Mouse (Mus musculus): ENCODE results near the gene Nlrp9b.
"Not testable (repeated sequence)": the region's sequence is repeated elsewhere in the genome, so short reads cannot be mapped to it uniquely, and the experiment has no call there.

The Nlrp9b gene

DNA sequence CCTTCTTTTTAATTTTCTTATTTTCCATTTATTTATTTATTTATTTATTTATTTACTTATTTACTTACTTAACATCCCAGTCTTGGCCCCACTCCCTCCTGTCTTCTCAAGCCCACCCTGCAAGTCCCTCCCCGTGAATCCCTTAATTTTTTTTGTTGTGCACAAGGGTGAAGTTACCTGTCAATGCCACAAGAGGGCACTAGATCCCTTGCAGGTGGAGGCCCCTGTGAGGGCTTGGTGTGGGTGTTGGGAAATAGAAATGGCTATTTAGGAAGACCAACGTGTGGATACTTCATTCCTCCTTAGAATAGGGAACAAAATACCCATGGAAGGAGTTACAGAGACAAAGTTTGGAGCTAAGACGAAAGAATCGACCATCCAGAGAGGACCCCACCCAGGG lies 72.8 kb downstream of the Nlrp9b start:
- in situ Hi-C loops (cut with MboI; ENCODE audit: low pct_unique_long_range_greater_than_20kb in 1 of 2, low sequenced_read_pairs in 2 of 2, unreplicated experiment in 1 of 2): not testable (repeated sequence)

GRCm38 (mm10) chr7:20078118-20078517 lies 86.9 kb downstream of the Nlrp9b start:
- in situ Hi-C loops (cut with MboI; ENCODE audit: low pct_unique_long_range_greater_than_20kb in 1 of 2, low sequenced_read_pairs in 2 of 2, unreplicated experiment in 1 of 2): not testable (repeated sequence)

GRCm38 (mm10) chr7:20099380-20099779 lies 108.1 kb downstream of the Nlrp9b start, which contains the start of gene Vmn1r91:
Gene Vmn1r91, plus strand, starts transcription at chr7:20099680.
- in situ Hi-C loops (cut with MboI; ENCODE audit: low pct_unique_long_range_greater_than_20kb in 1 of 2, low sequenced_read_pairs in 2 of 2, unreplicated experiment in 1 of 2): not testable (repeated sequence)

DNA sequence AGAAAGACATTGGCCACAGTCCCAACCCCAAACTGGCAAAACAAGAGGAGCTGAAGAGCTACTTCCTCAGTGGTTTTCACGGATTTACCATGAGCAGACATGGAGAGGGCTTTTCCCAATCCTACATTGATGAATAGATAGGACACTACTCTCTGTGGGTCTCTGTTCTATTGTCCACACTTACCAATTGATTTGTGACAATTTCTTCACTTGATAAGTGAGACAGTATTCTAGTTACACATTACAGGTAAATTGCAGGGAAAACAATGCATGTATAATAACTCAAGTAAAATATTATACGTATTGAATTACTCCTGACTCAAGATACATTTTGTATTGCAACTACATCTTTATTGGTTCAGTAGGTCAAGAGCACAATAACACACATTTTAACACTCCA lies 131.2 kb downstream of the Nlrp9b start, which contains the start of gene Gm16442:
Gene Gm16442, minus strand, starts transcription at position 101 of the 400 bp plus-strand sequence.
- in situ Hi-C loops (cut with MboI; ENCODE audit: low pct_unique_long_range_greater_than_20kb in 1 of 2, low sequenced_read_pairs in 2 of 2, unreplicated experiment in 1 of 2): not testable (repeated sequence)

Data from mouse embryonic stem cell (cell line).